Mouse (Mus musculus) MEL (cell line): Measurements from ENCODE around the gene Hid1. TPM values are rescaled to one million over a fixed set of nuclear protein-coding genes. Genes with fewer than 3 reads are reported as not detected.
A peak's percentile ranks its signal among the peaks of the same experiment; 100 is the strongest.

Source experiments
- DNase-seq: peaks from one replicate; pipeline ENCODE4 v3.0.0; 2011; ENCODE audit warnings: low read depth, low spot score
- H3K27ac ChIP-seq: 2 replicates; pipeline ENCODE4 v1.5.1; 2012; ENCODE audit warnings: low read depth, mild to moderate bottlenecking, control low read depth, low read length, moderate library complexity; ENCODE audit not compliant: control insufficient read depth
- H3K27me3 ChIP-seq, 2 experiments: fragments of 150-350 bp in 1 of 2; sonication (generic) in 1 of 2; 2 replicates each; pipeline ENCODE4 v1.6.1; 2012; ENCODE audit warnings: low read length in 2 of 2, mild to moderate bottlenecking in 2 of 2, improper control_type of control experiment in 1 of 2, moderate library complexity in 1 of 2; ENCODE audit not compliant: insufficient read depth in 2 of 2, control insufficient read depth in 1 of 2
- H3K36me3 ChIP-seq, 2 experiments: 2 replicates each; pipeline ENCODE4 v1.6.1; 2012 to 2014; ENCODE audit warnings: low read length in 2 of 2, improper control_type of control experiment in 1 of 2, inconsistent platforms in 1 of 2, mild to moderate bottlenecking in 1 of 2; ENCODE audit not compliant: insufficient read depth in 2 of 2, control insufficient read depth in 1 of 2
- H3K4me1 ChIP-seq, 2 experiments: fragments of 150-350 bp in 1 of 2; sonication (generic) in 1 of 2; 2 replicates each; pipeline ENCODE4 v1.6.1; 2012; ENCODE audit warnings: low read length in 2 of 2, improper control_type of control experiment in 1 of 2, mild to moderate bottlenecking in 1 of 2; ENCODE audit not compliant: insufficient read depth in 2 of 2, control insufficient read depth in 1 of 2
- H3K4me3 ChIP-seq, 2 experiments: fragments of 150-350 bp in 1 of 2; sonication (generic) in 1 of 2; 2 replicates each; pipeline ENCODE4 v1.5.1; 2012; ENCODE audit warnings: low read depth in 2 of 2, low read length in 2 of 2, mild to moderate bottlenecking in 2 of 2, moderate library complexity in 2 of 2, control low read depth in 1 of 2, improper control_type of control experiment in 1 of 2; ENCODE audit not compliant: control insufficient read depth in 1 of 2, insufficient read depth in 1 of 2
- H3K79me2 ChIP-seq: 2 replicates; pipeline ENCODE4 v1.6.1; 2012; ENCODE audit warnings: mild to moderate bottlenecking, low read length, moderate library complexity; ENCODE audit not compliant: control insufficient read depth, poor library complexity, insufficient read depth
- H3K9ac ChIP-seq: 2 replicates; pipeline ENCODE4 v1.6.1; 2012; ENCODE audit warnings: low read depth, mild to moderate bottlenecking, control low read depth, low read length, moderate library complexity; ENCODE audit not compliant: control insufficient read depth, poor library complexity, severe bottlenecking
- H3K9me3 ChIP-seq: fragments of 150-350 bp; sonication (generic); replicated peaks from 2 replicates; pipeline ENCODE4 v1.6.1; 2012; ENCODE audit warnings: mild to moderate bottlenecking, low read length, improper control_type of control experiment, moderate library complexity; ENCODE audit not compliant: insufficient read depth
- BHLHE40 ChIP-seq: IDR thresholded peaks from 2 replicates; pipeline ENCODE4 v1.6.1; 2012; ENCODE audit warnings: low read depth, mild to moderate bottlenecking, inconsistent platforms, low read length, improper control_type of control experiment, borderline replicate concordance
- CHD1 ChIP-seq: IDR thresholded peaks from 2 replicates; pipeline ENCODE4 v1.6.1; 2012; ENCODE audit warnings: low read depth, mild to moderate bottlenecking, inconsistent platforms, low read length, improper control_type of control experiment
- CHD2 ChIP-seq: IDR thresholded peaks from 2 replicates; pipeline ENCODE4 v1.6.1; 2011; ENCODE audit warnings: low read length, improper control_type of control experiment
- CTCF ChIP-seq, 3 experiments: IDR thresholded peaks in 2 of 3; conservative IDR thresholded peaks in 1 of 3; 2 replicates each; pipeline ENCODE4 v1.5.1; 2011 to 2012; ENCODE audit warnings: low read length in 3 of 3, low read depth in 2 of 3, mild to moderate bottlenecking in 2 of 3, improper control_type of control experiment in 1 of 3, inconsistent platforms in 1 of 3, mixed read lengths in 1 of 3, moderate library complexity in 1 of 3; ENCODE audit not compliant: control insufficient read depth in 1 of 3, insufficient read depth in 1 of 3, poor library complexity in 1 of 3, severe bottlenecking in 1 of 3
- E2F4 ChIP-seq: IDR thresholded peaks from 2 replicates; pipeline ENCODE4 v1.6.1; 2011; ENCODE audit warnings: low read depth, low read length, improper control_type of control experiment, borderline replicate concordance
- EP300 ChIP-seq, 2 experiments: IDR thresholded peaks; 2 replicates each; pipeline ENCODE4 v1.6.1; 2011; ENCODE audit warnings: improper control_type of control experiment in 2 of 2, low read length in 2 of 2, low read depth in 1 of 2, mild to moderate bottlenecking in 1 of 2
- ETS1 ChIP-seq: IDR thresholded peaks from 2 replicates; pipeline ENCODE4 v1.6.1; 2012; ENCODE audit warnings: low read depth, mild to moderate bottlenecking, inconsistent platforms, low read length, improper control_type of control experiment, moderate library complexity
- GATA1 ChIP-seq: IDR thresholded peaks from 2 replicates; pipeline ENCODE4 v1.6.1; 2011; ENCODE audit warnings: low read depth, low read length, improper control_type of control experiment
- HCFC1 ChIP-seq: IDR thresholded peaks from 2 replicates; pipeline ENCODE4 v1.6.1; 2012; ENCODE audit warnings: low read depth, mild to moderate bottlenecking, inconsistent platforms, low read length, improper control_type of control experiment, moderate library complexity
- JUND ChIP-seq: IDR thresholded peaks from 2 replicates; pipeline ENCODE4 v1.6.1; 2011; ENCODE audit warnings: low read depth, mild to moderate bottlenecking, improper control_type of control experiment, low read length
- MAFK ChIP-seq: IDR thresholded peaks from 2 replicates; pipeline ENCODE4 v1.6.1; 2011; ENCODE audit warnings: low read depth, mild to moderate bottlenecking, low read length, improper control_type of control experiment, borderline replicate concordance
- MAZ ChIP-seq: IDR thresholded peaks from 2 replicates; pipeline ENCODE4 v1.6.1; 2012; ENCODE audit warnings: low read depth, mild to moderate bottlenecking, inconsistent platforms, low read length, improper control_type of control experiment
- MEF2A ChIP-seq: IDR thresholded peaks from 2 replicates; pipeline ENCODE4 v1.6.1; 2014; ENCODE audit warnings: low read depth, mild to moderate bottlenecking, inconsistent platforms, low read length, improper control_type of control experiment; ENCODE audit not compliant: poor library complexity, insufficient replicate concordance, severe bottlenecking; ENCODE audit errors: extremely low read depth
- MXI1 ChIP-seq: IDR thresholded peaks from 2 replicates; pipeline ENCODE4 v1.6.1; 2011; ENCODE audit warnings: mild to moderate bottlenecking, low read depth, low read length, improper control_type of control experiment
- NELFE ChIP-seq: IDR thresholded peaks from 2 replicates; pipeline ENCODE4 v1.6.1; 2011; ENCODE audit warnings: low read depth, low read length, improper control_type of control experiment
- NRF1 ChIP-seq: IDR thresholded peaks from 2 replicates; pipeline ENCODE4 v1.6.1; 2014; ENCODE audit warnings: low read depth, mild to moderate bottlenecking, inconsistent platforms, low read length, improper control_type of control experiment, moderate library complexity; ENCODE audit not compliant: poor library complexity, insufficient read depth, severe bottlenecking
- POLR2A ChIP-seq, 2 experiments: IDR thresholded peaks; 2 replicates each; pipeline ENCODE4 v1.6.1; 2011 to 2012; ENCODE audit warnings: low read length in 2 of 2, mild to moderate bottlenecking in 2 of 2, control low read depth in 1 of 2, improper control_type of control experiment in 1 of 2, low read depth in 1 of 2, moderate library complexity in 1 of 2; ENCODE audit not compliant: control insufficient read depth in 1 of 2, insufficient read depth in 1 of 2, poor library complexity in 1 of 2
- POLR2AphosphoS2 ChIP-seq: IDR thresholded peaks from 2 replicates; pipeline ENCODE4 v1.6.1; 2011; ENCODE audit warnings: low read length, improper control_type of control experiment
- POLR2AphosphoS5 ChIP-seq: IDR thresholded peaks from 2 replicates; pipeline ENCODE4 v1.6.1; 2012; ENCODE audit warnings: low read depth, borderline replicate concordance, mild to moderate bottlenecking, inconsistent platforms, low read length, moderate library complexity, mixed read lengths
- RAD21 ChIP-seq: IDR thresholded peaks from 2 replicates; pipeline ENCODE4 v1.6.1; 2011; ENCODE audit warnings: mild to moderate bottlenecking, low read depth, low read length, improper control_type of control experiment
- SIN3A ChIP-seq: IDR thresholded peaks from 2 replicates; pipeline ENCODE4 v1.6.1; 2012; ENCODE audit warnings: low read length, improper control_type of control experiment, inconsistent platforms
- SMC3 ChIP-seq: IDR thresholded peaks from 2 replicates; pipeline ENCODE4 v1.6.1; 2011; ENCODE audit warnings: low read depth, low read length, improper control_type of control experiment
- TCF12 ChIP-seq: IDR thresholded peaks from 2 replicates; pipeline ENCODE4 v1.6.1; 2014; ENCODE audit warnings: low read depth, mild to moderate bottlenecking, inconsistent platforms, low read length, improper control_type of control experiment, moderate library complexity
- USF2 ChIP-seq, 2 experiments: IDR thresholded peaks; 2 replicates each; pipeline ENCODE4 v1.6.1; 2011 to 2012; ENCODE audit warnings: improper control_type of control experiment in 2 of 2, low read length in 2 of 2, borderline replicate concordance in 1 of 2, inconsistent platforms in 1 of 2, low read depth in 1 of 2, mild to moderate bottlenecking in 1 of 2; ENCODE audit not compliant: insufficient read depth in 1 of 2
- ZC3H11A ChIP-seq: IDR thresholded peaks from 2 replicates; pipeline ENCODE4 v1.6.1; 2012; ENCODE audit warnings: low read depth, mild to moderate bottlenecking, inconsistent platforms, low read length, improper control_type of control experiment
- ZKSCAN1 ChIP-seq: IDR thresholded peaks from 2 replicates; pipeline ENCODE4 v1.6.1; 2012; ENCODE audit warnings: low read depth, mild to moderate bottlenecking, inconsistent platforms, low read length, improper control_type of control experiment, moderate library complexity
- polyA plus RNA-seq, 2 experiments: library from polyadenylated mRNA; stranded (reverse) in 1 of 2; unstranded in 1 of 2; fragments of >175 nt in 1 of 2; fragments of >200 nt in 1 of 2; gene quantifications; 2 replicates each; pipeline versions ENCODE4 v1.2.1 to v1.2.4; 2012; ENCODE audit warnings: low replicate concordance in 2 of 2, low read depth in 1 of 2; ENCODE audit not compliant: insufficient read length in 2 of 2, insufficient read depth in 1 of 2, missing spikeins in 1 of 2
- total RNA-seq: library from RNA; depleted of rRNA; stranded (reverse); fragments of 300-350 nt; gene quantifications from 2 replicates; pipeline ENCODE4 v1.2.3, GENCODE M21; 2012

Gene Hid1
- total and polyA plus RNA-seq, 3 experiments, result 1.1 to 3.0 TPM; not detected in 1

DNA sequence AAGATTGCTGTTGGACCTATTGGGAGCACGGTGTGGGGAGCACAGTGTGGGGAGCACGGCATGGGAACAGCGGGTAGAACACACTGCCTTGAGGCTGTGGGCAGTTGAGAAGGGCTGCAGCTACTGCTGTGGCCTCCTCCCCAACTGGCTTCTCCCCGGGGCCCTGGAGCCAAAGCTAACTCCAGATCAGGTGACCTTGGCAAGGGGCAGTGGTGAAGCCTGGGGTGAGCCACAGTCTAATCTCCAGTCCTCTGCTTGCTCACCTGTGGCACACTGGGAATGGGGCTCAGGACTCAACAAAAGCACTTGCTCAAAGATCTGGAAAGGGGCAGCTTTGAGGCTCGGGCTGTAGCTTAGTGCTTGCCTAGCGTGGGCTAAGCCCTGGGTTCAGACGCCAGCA, 50.4 kb downstream of the Hid1 start:
- no peak for DNase-seq
- Histone ChIP-seq H3K9me3 (no peaks in the 10 kb centered on the region), H3K4me1 (no peaks in the 10 kb centered on the region), H3K9ac (no peak overlapping the region), H3K27ac (no peak overlapping the region), H3K4me3 (no peak overlapping the region), H3K79me2 (no peaks in the 10 kb centered on the region), H3K36me3 (no peaks in the 10 kb centered on the region), H3K27me3 (peaks cover 10% of the 10 kb centered on the region in 2 experiments; a peak in 3 of 4 replicates)
- TF ChIP-seq JUND (no peak), HCFC1 (no peak), POLR2AphosphoS5 (no peak), CHD2 (no peak), POLR2AphosphoS2 (no peak), MXI1 (no peak), NELFE (no peak), RAD21 (no peak), POLR2A (IDR thresholded peaks at IDR 0.05; ENCODE audit: control insufficient read depth in 1 of 2, insufficient read depth in 1 of 2, low read depth in 1 of 2, low read length in 2 of 2, poor library complexity in 1 of 2) (no peak), USF2 (IDR thresholded peaks at IDR 0.05; ENCODE audit: borderline replicate concordance in 1 of 2, insufficient read depth in 1 of 2, low read depth in 1 of 2, low read length in 2 of 2) (no peak), MAZ (no peak), SIN3A (no peak), MAFK (no peak), BHLHE40 (no peak), GATA1 (no peak), CHD1 (no peak)
- TF ChIP-seq, all 39 proteins: peak for 0

DNA sequence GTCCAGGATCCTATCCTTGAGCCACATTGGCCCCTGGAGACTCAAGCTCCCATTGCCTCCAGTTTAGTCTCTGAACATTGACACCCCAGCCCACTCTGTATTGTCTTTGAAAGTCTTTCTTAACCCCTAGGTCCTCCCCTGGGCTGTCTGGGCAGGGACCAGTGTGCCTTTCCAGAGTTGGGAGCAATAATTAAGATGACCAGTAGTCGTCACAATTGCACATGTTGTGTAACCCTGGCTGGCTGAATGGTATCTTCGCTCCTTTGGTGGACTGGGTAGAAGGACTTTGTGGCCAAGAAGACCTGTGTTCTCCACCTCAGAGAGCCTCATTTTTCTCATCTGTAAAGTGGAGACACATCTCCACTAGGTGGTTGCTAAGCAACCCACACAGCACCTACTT, 53.3 kb downstream of the Hid1 start:
- DNase-seq, result peak; percentile 30
- H3K27me3 ChIP-seq, result peaks cover 10% of the 10 kb centered on the region in 2 experiments; a peak in 3 of 4 replicates

More for the DNA sequence above, 53.3 kb downstream of the Hid1 start:
- TF ChIP-seq NRF1 (no peak), CTCF (IDR thresholded peaks at IDR 0.05 in 2 of 3, conservative IDR thresholded peaks at IDR 0.05 in 1 of 3; ENCODE audit: control insufficient read depth in 1 of 3, insufficient read depth in 1 of 3, low read depth in 2 of 3, low read length in 3 of 3, poor library complexity in 1 of 3, severe bottlenecking in 1 of 3) (peak; percentile 12 to 47 (median 16); a peak in 3 of 6 replicates), MAFK (no peak), MAZ (no peak), POLR2AphosphoS5 (no peak), SIN3A (no peak), CHD2 (no peak), MXI1 (no peak), GATA1 (no peak), HCFC1 (no peak), E2F4 (no peak), TCF12 (no peak), EP300 (IDR thresholded peaks at IDR 0.05; ENCODE audit: low read depth in 1 of 2, low read length in 2 of 2) (no peak), ZC3H11A (no peak), POLR2A (IDR thresholded peaks at IDR 0.05; ENCODE audit: control insufficient read depth in 1 of 2, insufficient read depth in 1 of 2, low read depth in 1 of 2, low read length in 2 of 2, poor library complexity in 1 of 2) (no peak), JUND (no peak), BHLHE40 (no peak), MEF2A (no peak), CHD1 (no peak), ZKSCAN1 (no peak), RAD21 (peak; percentile 40), SMC3 (peak; percentile 34), ETS1 (no peak)
- Histone ChIP-seq H3K4me3 (no peak overlapping the region), H3K27ac (no peak overlapping the region), H3K9me3 (no peaks in the 10 kb centered on the region), H3K36me3 (no peaks in the 10 kb centered on the region), H3K79me2 (no peaks in the 10 kb centered on the region), H3K4me1 (no peaks in the 10 kb centered on the region), H3K9ac (no peak overlapping the region)
